Mouse (Mus musculus) neural tube, embryonic 12.5 days (tissue): ENCODE measurements at regions not wholly inside any gene's neighbourhood (a gene's known extent, or its start where the extent isn't known, plus 50 kb on each side); places are given as distances from the start of the nearest gene placed in this dataset.
A peak's percentile ranks its signal among the peaks of the same experiment; 100 is the strongest.

ENCODE experiments used
- ATAC-seq: fragments of 200-750 bp; cut with Nextera tagmentation; 2 replicates; pipeline ENCODE4 v1.8.0; 2017; ENCODE audit warnings: low read depth, mild to moderate bottlenecking, moderate TSS enrichment, moderate library complexity; ENCODE audit not compliant: low FRiP score
- H3K27ac ChIP-seq: fragments of 300-500 bp; sonication (generic); 2 replicates; pipeline ENCODE4 v1.5.1; 2016
- H3K27me3 ChIP-seq: fragments of 300-500 bp; sonication (generic); replicated peaks from 2 replicates; pipeline ENCODE4 v1.6.1; 2016; ENCODE audit warnings: mild to moderate bottlenecking
- H3K36me3 ChIP-seq: fragments of 300-500 bp; sonication (generic); 2 replicates; pipeline ENCODE4 v1.6.1; 2016; ENCODE audit warnings: mild to moderate bottlenecking
- H3K4me1 ChIP-seq: fragments of 300-500 bp; sonication (generic); 2 replicates; pipeline ENCODE4 v1.6.1; 2016
- H3K4me2 ChIP-seq: fragments of 300-500 bp; sonication (generic); replicated peaks from 2 replicates; pipeline ENCODE4 v1.6.1; 2016; ENCODE audit warnings: mild to moderate bottlenecking
- H3K4me3 ChIP-seq: fragments of 300-500 bp; sonication (generic); 2 replicates; pipeline ENCODE4 v1.5.1; 2016
- H3K9ac ChIP-seq: fragments of 300-500 bp; sonication (generic); 2 replicates; pipeline ENCODE4 v1.6.1; 2016; ENCODE audit warnings: mild to moderate bottlenecking
- H3K9me3 ChIP-seq: fragments of 300-500 bp; sonication (generic); 2 replicates; pipeline ENCODE4 v1.6.1; 2016; ENCODE audit warnings: mild to moderate bottlenecking
- WGBS: fragments of 180-500 bp; shearing (Covaris S2); methylation state at CpG from one replicate; pipeline ENCODE4 v1.1.7; 2016; 5-methylcytosine and 5-hydroxymethylcytosine counted together

- Histone ChIP-seq H3K9ac (no peak overlapping the region), H3K27ac (no peak overlapping the region), H3K4me3 (no peak overlapping the region), H3K27me3 (no peaks in the 10 kb centered on the region), H3K4me1 (no peaks in the 10 kb centered on the region), H3K9me3 (no peaks in the 10 kb centered on the region), H3K36me3 (no peaks in the 10 kb centered on the region), H3K4me2 (no peak overlapping the region)
- 37% methylated on average over 2 of the region's 2 CpGs for WGBS
- ATAC-seq = peak; percentile 58
Observed at GRCm38 (mm10) chr16:57888138-57888537, 133.6 kb upstream of the Col8a1 start.

- Histone ChIP-seq H3K27ac (no peak overlapping the region), H3K9ac (no peak overlapping the region), H3K36me3 (no peaks in the 10 kb centered on the region), H3K4me1 (no peaks in the 10 kb centered on the region), H3K27me3 (no peaks in the 10 kb centered on the region), H3K4me2 (no peak overlapping the region), H3K9me3 (no peaks in the 10 kb centered on the region), H3K4me3 (no peak overlapping the region)
- ATAC-seq = peak; percentile 70; the same call in 1 of the 2 replicates
- WGBS = 32% methylated on average over 2 of the region's 2 CpGs
Observed at GRCm38 (mm10) chr16:57888553-57888952, 134.0 kb upstream of the Col8a1 start.

GRCm38 (mm10) chr16:57890135-57890534, 135.6 kb upstream of the Col8a1 start:
- 91% methylated on average over 5 of the region's 5 CpGs for WGBS
- H3K27me3 ChIP-seq = no peaks in the 10 kb centered on the region
- ATAC-seq = no peak
- H3K4me1 ChIP-seq = no peaks in the 10 kb centered on the region
- no peak overlapping the region for H3K9ac ChIP-seq
- H3K27ac ChIP-seq = no peak overlapping the region
- no peaks in the 10 kb centered on the region for H3K36me3 ChIP-seq
- H3K4me3 ChIP-seq = no peak overlapping the region
- H3K4me2 ChIP-seq = no peak overlapping the region
- H3K9me3 ChIP-seq = no peaks in the 10 kb centered on the region

GRCm38 (mm10) chr16:57893111-57893510, 138.6 kb upstream of the Col8a1 start:
- Histone ChIP-seq H3K9ac (no peak overlapping the region), H3K4me1 (no peaks in the 10 kb centered on the region), H3K4me2 (no peak overlapping the region), H3K36me3 (no peaks in the 10 kb centered on the region), H3K27me3 (no peaks in the 10 kb centered on the region), H3K27ac (no peak overlapping the region), H3K4me3 (no peak overlapping the region), H3K9me3 (no peaks in the 10 kb centered on the region)
- ATAC-seq = no peak
- WGBS = 77% methylated on average over 2 of the region's 2 CpGs

- no peak for ATAC-seq
- H3K4me1 ChIP-seq = no peaks in the 10 kb centered on the region
- H3K36me3 ChIP-seq = no peaks in the 10 kb centered on the region
- H3K9me3 ChIP-seq = no peaks in the 10 kb centered on the region
- H3K4me2 ChIP-seq = no peak overlapping the region
- no peak overlapping the region for H3K4me3 ChIP-seq
- WGBS = 86% methylated on average over 5 of the region's 5 CpGs
- no peaks in the 10 kb centered on the region for H3K27me3 ChIP-seq
- no peak overlapping the region for H3K9ac ChIP-seq
- H3K27ac ChIP-seq = no peak overlapping the region
Observed at GRCm38 (mm10) chr16:57893698-57894352, 139.3 kb upstream of the Col8a1 start.

GRCm38 (mm10) chr16:57901006-57901405, 146.5 kb upstream of the Col8a1 start:
- no peak overlapping the region for H3K9ac ChIP-seq
- WGBS = 68% methylated on average over 4 of the region's 4 CpGs
- no peaks in the 10 kb centered on the region for H3K4me1 ChIP-seq
- H3K27me3 ChIP-seq = no peaks in the 10 kb centered on the region
- H3K9me3 ChIP-seq = no peaks in the 10 kb centered on the region
- H3K4me2 ChIP-seq = no peak overlapping the region
- H3K4me3 ChIP-seq = no peak overlapping the region
- ATAC-seq = no peak
- no peaks in the 10 kb centered on the region for H3K36me3 ChIP-seq
- H3K27ac ChIP-seq = no peak overlapping the region

- no peak overlapping the region for H3K4me2 ChIP-seq
- no peaks in the 10 kb centered on the region for H3K9me3 ChIP-seq
- no peak overlapping the region for H3K9ac ChIP-seq
- WGBS = 80% methylated on average over 3 of the region's 3 CpGs
- no peaks in the 10 kb centered on the region for H3K4me1 ChIP-seq
- H3K36me3 ChIP-seq = no peaks in the 10 kb centered on the region
- H3K4me3 ChIP-seq = no peak overlapping the region
- no peak for ATAC-seq
- H3K27ac ChIP-seq = no peak overlapping the region
- H3K27me3 ChIP-seq = no peaks in the 10 kb centered on the region
Observed at GRCm38 (mm10) chr16:57902498-57902897, 148.0 kb upstream of the Col8a1 start.

GRCm38 (mm10) chr16:57912001-57912400, 157.5 kb upstream of the Col8a1 start:
- Histone ChIP-seq H3K4me1 (no peaks in the 10 kb centered on the region), H3K4me3 (no peak overlapping the region), H3K9ac (no peak overlapping the region), H3K27me3 (no peaks in the 10 kb centered on the region), H3K36me3 (no peaks in the 10 kb centered on the region), H3K4me2 (no peak overlapping the region), H3K9me3 (no peaks in the 10 kb centered on the region), H3K27ac (no peak overlapping the region)
- no peak for ATAC-seq
- 57% methylated on average over 2 of the region's 2 CpGs for WGBS

- Histone ChIP-seq H3K4me3 (no peak overlapping the region), H3K36me3 (no peaks in the 10 kb centered on the region), H3K4me1 (no peaks in the 10 kb centered on the region), H3K4me2 (no peak overlapping the region), H3K9ac (no peak overlapping the region), H3K27ac (no peak overlapping the region), H3K27me3 (no peaks in the 10 kb centered on the region), H3K9me3 (no peaks in the 10 kb centered on the region)
- 72% methylated on average over 1 of the region's 1 CpGs for WGBS
- ATAC-seq = no peak
Observed at GRCm38 (mm10) chr16:57914506-57914905, 160.0 kb upstream of the Col8a1 start.

- H3K4me1 ChIP-seq = no peaks in the 10 kb centered on the region
- no peak for ATAC-seq
- no peak overlapping the region for H3K4me2 ChIP-seq
- H3K4me3 ChIP-seq = no peak overlapping the region
- no peak overlapping the region for H3K9ac ChIP-seq
- H3K9me3 ChIP-seq = no peaks in the 10 kb centered on the region
- 81% methylated on average over 2 of the region's 2 CpGs for WGBS
- H3K27me3 ChIP-seq = no peaks in the 10 kb centered on the region
- no peaks in the 10 kb centered on the region for H3K36me3 ChIP-seq
- no peak overlapping the region for H3K27ac ChIP-seq
Observed at GRCm38 (mm10) chr16:57915451-57915850, 160.9 kb upstream of the Col8a1 start.

GRCm38 (mm10) chr16:57923447-57924129, 169.1 kb upstream of the Col8a1 start:
- no peak for ATAC-seq
- Histone ChIP-seq H3K27ac (no peak overlapping the region), H3K4me2 (no peak overlapping the region), H3K4me3 (no peak overlapping the region), H3K4me1 (no peaks in the 10 kb centered on the region), H3K9me3 (no peaks in the 10 kb centered on the region), H3K36me3 (no peaks in the 10 kb centered on the region), H3K27me3 (no peaks in the 10 kb centered on the region), H3K9ac (no peak overlapping the region)
- 78% methylated on average over 7 of the region's 7 CpGs for WGBS

- Histone ChIP-seq H3K9me3 (no peaks in the 10 kb centered on the region), H3K27me3 (no peaks in the 10 kb centered on the region), H3K4me2 (no peak overlapping the region), H3K36me3 (no peaks in the 10 kb centered on the region), H3K4me3 (no peak overlapping the region), H3K4me1 (no peaks in the 10 kb centered on the region), H3K9ac (no peak overlapping the region), H3K27ac (no peak overlapping the region)
- WGBS = 75% methylated on average over 4 of the region's 4 CpGs
- ATAC-seq = no peak
Observed at GRCm38 (mm10) chr16:57924130-57924495, 169.6 kb upstream of the Col8a1 start.

GRCm38 (mm10) chr16:57927816-57928215, 173.3 kb upstream of the Col8a1 start:
- no peaks in the 10 kb centered on the region for H3K4me1 ChIP-seq

More at GRCm38 (mm10) chr16:57927816-57928215, 173.3 kb upstream of the Col8a1 start:
- no peak for ATAC-seq
- WGBS = 86% methylated on average over 4 of the region's 4 CpGs
- Histone ChIP-seq H3K4me2 (no peak overlapping the region), H3K4me3 (no peak overlapping the region), H3K36me3 (no peaks in the 10 kb centered on the region), H3K27ac (no peak overlapping the region), H3K9ac (no peak overlapping the region), H3K27me3 (no peaks in the 10 kb centered on the region), H3K9me3 (no peaks in the 10 kb centered on the region)
